Mouse (Mus musculus) layer of hippocampus, postnatal 14 days (tissue): ENCODE measurements around the gene Cldn10. TPM values are rescaled to one million over a fixed set of nuclear protein-coding genes. Genes with fewer than 3 reads are reported as not detected.

ENCODE experiments used
- DNase-seq, 2 experiments: peaks; one replicate each; pipeline ENCODE4 v3.0.0; 2021 to 2022; ENCODE audit warnings: low spot score in 2 of 2, mixed read lengths in 1 of 2
- total RNA-seq, 2 experiments: library from RNA; stranded (reverse); gene quantifications; 2 replicates each; pipeline ENCODE4 v1.2.3; 2021

Gene Cldn10
- total RNA-seq, 2 experiments from 2014 or later: 26.4 to 26.6 TPM

DNA sequence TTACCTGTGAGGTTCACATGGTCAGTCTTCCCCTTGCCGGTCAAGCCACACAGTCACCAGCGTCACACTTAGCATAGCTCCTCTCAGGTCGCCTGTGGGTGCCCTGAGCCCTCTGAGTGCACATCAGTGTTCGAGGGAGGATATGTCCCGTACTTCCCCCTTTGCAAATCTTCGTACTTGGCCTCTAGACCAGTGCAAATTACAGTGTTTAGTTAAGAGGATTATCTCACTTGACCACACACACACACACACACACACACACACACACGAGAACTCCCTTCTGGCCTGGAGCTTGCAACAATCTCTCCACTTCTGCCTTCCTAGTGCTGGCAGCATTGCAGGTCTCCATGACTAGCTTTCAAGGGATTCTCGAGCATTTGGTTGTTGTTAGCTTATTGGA lies 38.6 kb downstream of the Cldn10 start:
- no peak for DNase-seq

DNA sequence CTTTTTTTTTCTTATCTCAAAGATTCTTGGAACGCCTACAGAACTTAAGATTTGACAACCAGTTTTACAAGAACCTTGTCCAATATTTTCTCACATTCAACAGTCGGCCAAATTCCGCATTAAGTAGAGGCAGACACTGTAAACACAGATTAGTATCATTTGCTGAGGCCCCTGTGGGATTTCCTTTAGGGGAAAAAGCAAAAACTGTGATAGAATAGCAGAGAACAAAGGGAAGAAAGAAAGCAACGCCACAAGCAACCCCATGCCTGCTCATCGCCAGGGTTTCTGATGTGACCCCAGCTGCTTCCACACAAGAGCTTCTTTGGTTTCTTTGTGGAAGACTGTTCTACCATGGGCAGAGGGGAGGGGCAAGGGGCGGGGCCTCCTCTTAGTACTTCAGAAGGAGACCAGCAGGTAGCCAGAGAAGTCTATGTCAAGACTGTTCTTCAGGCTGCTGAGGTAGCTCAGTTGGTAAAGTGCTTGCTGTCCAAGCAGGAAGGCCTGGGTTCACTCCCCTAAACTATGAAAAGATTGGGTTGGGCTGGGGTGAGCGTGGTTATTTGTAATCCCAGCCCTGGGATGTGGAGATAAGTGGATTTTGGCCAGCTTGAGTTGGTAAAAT lies 39.7 kb downstream of the Cldn10 start:
- no peak for DNase-seq

- no peak for DNase-seq
These were observed 41.8 kb downstream of the Cldn10 start for GRCm38 (mm10) chr14:118829331-118830095.

- DNase-seq: no peak
These were observed 43.9 kb downstream of the Cldn10 start for GRCm38 (mm10) chr14:118831597-118831996.

DNA sequence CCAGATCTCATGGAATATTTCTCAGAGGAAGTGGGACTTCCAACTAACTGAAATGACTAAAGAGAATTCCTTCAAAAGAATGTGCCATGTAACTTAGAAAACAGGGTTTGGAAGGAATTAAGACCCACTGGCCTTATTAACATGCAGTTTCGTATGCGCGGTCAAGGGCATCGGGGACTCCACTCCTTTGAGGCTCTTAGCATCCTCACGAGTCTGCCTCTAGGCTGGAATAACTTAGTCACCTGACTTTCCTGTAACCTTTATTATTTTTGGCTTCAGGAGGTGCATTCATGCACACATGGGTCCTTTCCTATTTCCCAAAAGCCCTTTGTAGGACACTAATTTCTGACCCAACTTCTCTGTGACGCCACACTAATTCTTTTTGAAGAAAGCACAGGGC lies 45.5 kb downstream of the Cldn10 start:
- DNase-seq: no peak

- no peak for DNase-seq
These were observed 46.6 kb downstream of the Cldn10 start for GRCm38 (mm10) chr14:118834313-118834712.

GRCm38 (mm10) chr14:118836145-118836544 lies 48.4 kb downstream of the Cldn10 start:
- no peak for DNase-seq

GRCm38 (mm10) chr14:118836754-118837153 lies 49.0 kb downstream of the Cldn10 start:
- no peak for DNase-seq

DNA sequence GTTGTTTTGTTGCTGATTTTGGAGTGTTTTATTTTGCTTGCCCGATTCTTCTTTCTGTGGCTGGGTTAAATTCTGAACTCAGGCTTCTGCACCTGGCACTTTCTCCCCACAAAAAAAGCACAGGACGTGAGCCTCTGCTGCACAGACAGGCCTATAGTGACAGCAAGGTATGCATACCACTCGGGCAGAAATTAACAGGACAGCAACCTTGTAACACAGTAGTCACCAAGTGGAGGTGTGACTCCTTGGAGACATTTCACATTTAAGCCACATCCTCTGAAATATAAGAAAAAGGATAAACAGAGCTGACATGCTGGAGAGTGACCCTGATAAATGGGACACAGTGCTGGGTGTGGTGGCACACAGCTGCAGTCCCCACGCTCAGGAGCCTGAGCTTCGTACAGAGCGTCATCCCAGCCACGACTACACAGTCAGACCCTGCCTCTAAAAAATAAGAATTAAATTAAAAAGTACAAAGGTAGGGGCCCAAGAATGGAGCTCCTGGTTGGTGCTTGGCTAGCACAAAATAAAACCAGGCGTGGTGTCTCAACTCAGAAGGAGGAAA lies 50.9 kb downstream of the Cldn10 start:
- no peak for DNase-seq

DNA sequence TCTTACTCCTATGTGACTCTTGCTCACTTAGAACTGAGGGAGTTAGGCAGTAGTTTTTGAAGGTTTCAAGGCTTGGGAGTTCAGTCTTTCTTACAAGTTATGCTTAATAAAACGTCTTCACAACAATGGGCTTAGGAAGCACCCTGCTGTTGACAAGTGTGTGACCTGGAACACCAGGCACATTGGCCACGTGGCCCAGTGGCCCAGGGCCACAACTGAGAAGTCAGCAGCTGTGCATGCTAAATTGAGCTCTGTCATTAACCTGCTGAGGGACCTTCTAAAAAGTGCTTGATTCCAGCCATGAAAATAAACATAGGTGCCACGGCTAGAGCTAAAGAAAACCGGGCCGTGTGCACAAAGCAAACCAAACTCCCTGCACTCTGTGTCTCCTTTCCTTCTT lies 51.7 kb downstream of the Cldn10 start:
- no peak for DNase-seq

DNA sequence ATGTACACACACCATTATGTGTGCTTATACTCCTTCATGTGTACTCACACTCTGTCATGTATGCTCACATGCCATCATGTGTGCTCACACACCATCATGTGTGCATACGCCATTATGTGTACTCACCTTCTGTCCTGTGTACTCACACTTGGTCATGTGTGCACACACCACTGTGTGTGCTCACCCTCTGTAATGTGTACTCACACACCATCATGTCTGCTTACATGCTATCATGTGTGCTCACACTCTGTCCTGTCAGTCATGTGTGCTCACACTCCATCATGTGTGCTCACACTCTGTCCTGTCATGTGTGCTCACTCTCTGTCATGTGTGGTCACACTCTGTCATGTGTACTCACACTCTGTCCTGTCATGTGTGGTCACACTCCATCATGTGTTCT lies 52.3 kb downstream of the Cldn10 start:
- no peak for DNase-seq

GRCm38 (mm10) chr14:118842353-118842752 lies 54.6 kb downstream of the Cldn10 start:
- no peak for DNase-seq

- no peak for DNase-seq
These were observed 59.1 kb downstream of the Cldn10 start for GRCm38 (mm10) chr14:118846834-118847233.

DNA sequence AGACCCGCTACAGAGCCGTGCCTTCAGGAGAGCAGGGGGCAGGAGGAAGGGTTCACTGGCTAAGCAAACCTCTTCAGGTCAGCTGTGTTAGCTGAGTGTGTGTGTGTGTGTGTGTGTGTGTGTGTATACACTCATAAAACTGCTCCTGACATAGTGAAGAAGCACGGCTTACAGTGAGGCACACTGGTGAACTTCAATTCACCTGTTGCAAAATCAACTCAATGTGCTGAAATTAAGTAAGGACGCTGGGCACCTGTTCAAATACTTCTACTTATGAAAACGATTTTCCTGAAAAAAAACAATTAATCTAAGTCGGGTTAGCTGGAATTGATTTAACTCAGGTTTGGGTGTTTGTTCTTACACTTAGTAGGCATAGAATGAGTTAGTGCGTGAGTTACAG lies 60.5 kb downstream of the Cldn10 start:
- no peak for DNase-seq

DNA sequence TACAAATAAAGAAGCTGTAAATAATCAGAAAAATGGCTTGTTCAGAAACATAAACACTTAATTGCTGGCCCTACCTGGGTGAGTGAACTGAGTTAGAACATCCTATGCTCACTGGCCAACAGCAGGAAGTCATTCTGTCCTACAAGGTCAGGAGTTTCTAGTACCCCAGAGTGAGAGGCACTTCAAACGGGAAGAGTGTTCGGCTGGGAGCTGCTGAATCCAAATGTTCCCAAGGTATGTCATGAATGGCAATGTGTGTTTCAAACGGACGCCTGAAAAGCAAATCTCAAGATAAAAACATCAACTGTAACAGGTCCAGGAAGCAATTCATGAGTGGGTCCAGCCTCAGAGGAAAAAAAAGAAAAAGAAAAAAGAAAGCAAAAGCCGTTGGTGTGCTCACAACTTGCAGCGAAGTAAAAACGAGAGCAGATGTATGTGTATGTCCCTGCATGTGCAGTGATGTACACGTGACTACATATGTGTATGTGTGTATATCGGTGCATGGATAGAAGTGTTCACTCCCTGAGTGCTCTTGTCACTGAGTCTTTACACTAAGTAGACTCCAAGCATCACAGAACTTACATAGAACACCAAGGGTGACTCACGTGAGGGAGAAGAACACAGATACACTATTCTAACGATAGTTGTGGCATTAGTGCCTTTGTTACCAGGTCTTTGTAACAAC lies 62.4 kb downstream of the Cldn10 start:
- no peak for DNase-seq

- DNase-seq: no peak
These were observed 63.0 kb downstream of the Cldn10 start for GRCm38 (mm10) chr14:118850696-118851035.

GRCm38 (mm10) chr14:118851496-118852107 lies 63.9 kb downstream of the Cldn10 start:
- no peak for DNase-seq

GRCm38 (mm10) chr14:118854371-118855114 lies 66.8 kb downstream of the Cldn10 start:
- peak; percentile 36 to 47 for DNase-seq

- no peak for DNase-seq
These were observed 67.6 kb downstream of the Cldn10 start for GRCm38 (mm10) chr14:118855141-118855800.

DNA sequence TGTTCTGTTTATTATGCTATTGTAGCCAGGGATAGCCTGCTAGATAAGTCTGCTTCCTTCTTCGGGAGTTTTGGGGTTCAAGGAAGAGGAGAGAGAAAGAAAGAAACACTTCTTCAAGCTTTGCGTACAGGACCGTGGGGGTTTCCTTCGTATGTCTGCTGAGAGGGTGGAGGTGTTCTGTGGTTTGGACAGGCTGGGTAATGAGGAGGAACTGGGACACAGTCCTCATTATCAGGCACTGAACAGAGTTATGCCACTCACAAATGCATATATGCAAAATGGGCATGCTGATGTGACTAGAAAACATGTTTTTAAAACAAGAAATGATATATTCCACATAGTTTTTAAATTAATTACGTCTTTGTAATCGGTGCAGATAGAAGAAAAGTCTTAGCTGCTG lies 68.9 kb downstream of the Cldn10 start:
- DNase-seq: no peak
